Mouse (Mus musculus) embryonic stem cell, embryonic (primary cell): ENCODE measurements around the gene Atp2c2.

Experiments
- CTCF ChIA-PET, 4 experiments: fragments of 300-600 bp in 2 of 4; fragments of 350-600 bp in 2 of 4; sonication (Branson Sonifier 250); formaldehyde crosslinking; loops; one replicate each; lab custom pipeline; 2022; ENCODE audit warnings: inconsistent platforms in 2 of 4; lab: Charles Lee
- POLR2A ChIA-PET, 4 experiments: fragments of 300-600 bp in 2 of 4; fragments of 350-600 bp in 2 of 4; sonication (Branson Sonifier 250); formaldehyde crosslinking; loops; one replicate each; lab custom pipeline; 2022; ENCODE audit warnings: antibody characterized with exemption in 4 of 4, inconsistent platforms in 1 of 4; lab: Charles Lee

Gene Atp2c2

DNA sequence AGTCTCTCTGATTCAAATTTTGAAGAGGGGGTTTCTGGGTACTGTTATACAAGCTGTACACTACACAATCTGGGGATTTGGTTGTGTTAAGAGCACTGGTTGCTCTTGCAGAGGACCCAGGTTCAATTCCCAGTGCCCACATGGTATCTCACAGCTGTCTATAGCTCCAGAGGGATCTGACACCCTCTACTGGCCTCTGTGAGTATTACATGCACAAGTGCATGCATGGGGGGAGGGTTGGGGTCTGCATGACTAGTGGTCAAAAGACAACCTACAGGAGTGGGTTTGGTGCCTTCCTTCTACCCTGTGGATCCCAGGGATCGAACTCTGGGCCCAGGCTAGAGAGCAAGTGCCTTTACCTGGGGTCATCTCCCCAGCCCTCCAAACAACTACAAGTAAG, 102.8 kb downstream of the Atp2c2 start:
- ChIA-PET POLR2A (interaction anchor here in 2 of 4 experiments (0.6 to 1.3 kb wide), 4 partner anchors 18 to 33 kb away, joined by 3 to 4 read pairs (median 3); no protein-coding TSS in a partner anchor), CTCF (interaction anchor here (0.5 to 2.2 kb wide), 49 partner anchors 8 to 1267 kb away, joined by 3 to 20 read pairs (median 4); partner anchors contain the start of genes Tldc1 (in 3 of the 4), 6430548M08Rik (in 1 of the 4), Cotl1 (in 1 of the 4) and Klhl36 (in 1 of the 4))

- POLR2A ChIA-PET, result interaction anchor here in 2 of 4 experiments (0.7 to 1.5 kb wide), 2 partner anchors 13 to 167 kb away, joined by 3 read pairs; no protein-coding TSS in a partner anchor
- CTCF ChIA-PET, result interaction anchor here (0.6 to 1.2 kb wide), 5 partner anchors 9 to 119 kb away, joined by 3 to 4 read pairs (median 3); no protein-coding TSS in a partner anchor
Observed at GRCm38 (mm10) chr8:119805275-119805674, 105.5 kb downstream of the Atp2c2 start.

DNA sequence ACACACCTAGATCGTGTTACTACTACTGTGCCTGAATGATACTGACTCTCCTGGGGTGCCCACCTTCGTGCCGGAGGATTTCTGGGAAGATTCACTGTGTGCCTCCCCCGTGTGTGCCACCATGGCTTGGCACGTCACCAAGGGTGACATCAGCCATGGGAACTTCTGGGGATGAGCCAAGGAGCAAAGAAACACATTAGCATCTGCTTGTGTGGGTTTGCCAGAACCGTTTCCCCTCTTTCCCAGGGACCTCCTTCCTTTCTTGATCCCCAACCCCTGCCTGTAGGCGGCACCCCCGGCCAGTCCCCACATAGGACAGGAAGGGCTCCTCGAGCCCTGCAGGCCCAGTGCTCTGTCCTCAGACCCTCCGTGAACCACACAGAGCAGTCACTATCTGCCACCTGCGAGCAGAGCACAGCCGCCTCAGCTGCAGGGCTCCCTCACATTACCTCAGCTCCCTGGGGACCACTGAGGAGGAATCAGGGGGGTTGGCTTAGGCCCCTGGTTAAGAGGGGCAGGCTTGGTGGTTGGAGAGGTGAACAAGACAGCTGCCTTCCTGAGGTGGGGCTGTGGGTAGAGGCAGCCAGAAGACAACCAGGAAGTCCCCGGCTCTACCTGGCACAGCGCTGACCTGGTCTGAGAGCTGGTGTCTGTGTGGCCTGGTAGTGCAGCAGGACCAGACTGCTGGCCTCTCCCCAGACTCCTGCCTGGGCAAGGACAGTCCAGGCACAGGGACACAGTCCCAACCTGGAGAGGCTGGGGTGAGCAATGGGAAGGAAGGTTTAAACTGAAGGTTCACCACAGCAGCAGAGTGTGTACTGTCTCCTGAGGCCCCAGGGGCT, 106.8 kb downstream of the Atp2c2 start:
- POLR2A ChIA-PET, result interaction anchor here in 2 of 4 experiments (0.6 to 0.8 kb wide), 3 partner anchors 8 to 120 kb away, joined by 3 to 5 read pairs (median 3); no protein-coding TSS in a partner anchor
- CTCF ChIA-PET, result interaction anchor here in 3 of 4 experiments (0.8 to 0.9 kb wide), 3 partner anchors 8 to 33 kb away, joined by 3 to 4 read pairs (median 3); partner anchors contain the start of gene Tldc1 (in 1 of the 3)
